Mouse (Mus musculus) MEL (cell line): ENCODE data around the gene Ppl. TPM values are rescaled to one million over a fixed set of nuclear protein-coding genes. Genes with fewer than 3 reads are reported as not detected.

Source experiments
- DNase-seq: peaks from one replicate; pipeline ENCODE4 v3.0.0; 2011; ENCODE audit warnings: low read depth, low spot score
- H3K27ac ChIP-seq: 2 replicates; pipeline ENCODE4 v1.5.1; 2012; ENCODE audit warnings: low read depth, mild to moderate bottlenecking, control low read depth, low read length, moderate library complexity; ENCODE audit not compliant: control insufficient read depth
- H3K27me3 ChIP-seq, 2 experiments: fragments of 150-350 bp in 1 of 2; sonication (generic) in 1 of 2; 2 replicates each; pipeline ENCODE4 v1.6.1; 2012; ENCODE audit warnings: low read length in 2 of 2, mild to moderate bottlenecking in 2 of 2, improper control_type of control experiment in 1 of 2, moderate library complexity in 1 of 2; ENCODE audit not compliant: insufficient read depth in 2 of 2, control insufficient read depth in 1 of 2
- H3K36me3 ChIP-seq, 2 experiments: 2 replicates each; pipeline ENCODE4 v1.6.1; 2012 to 2014; ENCODE audit warnings: low read length in 2 of 2, improper control_type of control experiment in 1 of 2, inconsistent platforms in 1 of 2, mild to moderate bottlenecking in 1 of 2; ENCODE audit not compliant: insufficient read depth in 2 of 2, control insufficient read depth in 1 of 2
- H3K4me1 ChIP-seq, 2 experiments: fragments of 150-350 bp in 1 of 2; sonication (generic) in 1 of 2; 2 replicates each; pipeline ENCODE4 v1.6.1; 2012; ENCODE audit warnings: low read length in 2 of 2, improper control_type of control experiment in 1 of 2, mild to moderate bottlenecking in 1 of 2; ENCODE audit not compliant: insufficient read depth in 2 of 2, control insufficient read depth in 1 of 2
- H3K4me3 ChIP-seq, 2 experiments: fragments of 150-350 bp in 1 of 2; sonication (generic) in 1 of 2; 2 replicates each; pipeline ENCODE4 v1.5.1; 2012; ENCODE audit warnings: low read depth in 2 of 2, low read length in 2 of 2, mild to moderate bottlenecking in 2 of 2, moderate library complexity in 2 of 2, control low read depth in 1 of 2, improper control_type of control experiment in 1 of 2; ENCODE audit not compliant: control insufficient read depth in 1 of 2, insufficient read depth in 1 of 2
- H3K79me2 ChIP-seq: 2 replicates; pipeline ENCODE4 v1.6.1; 2012; ENCODE audit warnings: mild to moderate bottlenecking, low read length, moderate library complexity; ENCODE audit not compliant: control insufficient read depth, poor library complexity, insufficient read depth
- H3K9ac ChIP-seq: 2 replicates; pipeline ENCODE4 v1.6.1; 2012; ENCODE audit warnings: low read depth, mild to moderate bottlenecking, control low read depth, low read length, moderate library complexity; ENCODE audit not compliant: control insufficient read depth, poor library complexity, severe bottlenecking
- H3K9me3 ChIP-seq: fragments of 150-350 bp; sonication (generic); replicated peaks from 2 replicates; pipeline ENCODE4 v1.6.1; 2012; ENCODE audit warnings: mild to moderate bottlenecking, low read length, improper control_type of control experiment, moderate library complexity; ENCODE audit not compliant: insufficient read depth
- ETS1 ChIP-seq: IDR thresholded peaks from 2 replicates; pipeline ENCODE4 v1.6.1; 2012; ENCODE audit warnings: low read depth, mild to moderate bottlenecking, inconsistent platforms, low read length, improper control_type of control experiment, moderate library complexity
- GATA1 ChIP-seq: IDR thresholded peaks from 2 replicates; pipeline ENCODE4 v1.6.1; 2011; ENCODE audit warnings: low read depth, low read length, improper control_type of control experiment
- HCFC1 ChIP-seq: IDR thresholded peaks from 2 replicates; pipeline ENCODE4 v1.6.1; 2012; ENCODE audit warnings: low read depth, mild to moderate bottlenecking, inconsistent platforms, low read length, improper control_type of control experiment, moderate library complexity
- JUND ChIP-seq: IDR thresholded peaks from 2 replicates; pipeline ENCODE4 v1.6.1; 2011; ENCODE audit warnings: low read depth, mild to moderate bottlenecking, improper control_type of control experiment, low read length
- KAT2A ChIP-seq: conservative IDR thresholded peaks from 2 replicates; pipeline ENCODE4 v1.6.1; 2012; ENCODE audit warnings: low read depth, low read length, improper control_type of control experiment, inconsistent platforms
- MXI1 ChIP-seq: IDR thresholded peaks from 2 replicates; pipeline ENCODE4 v1.6.1; 2011; ENCODE audit warnings: mild to moderate bottlenecking, low read depth, low read length, improper control_type of control experiment
- MYC ChIP-seq: IDR thresholded peaks from 2 replicates; pipeline ENCODE4 v1.6.1; 2011; ENCODE audit warnings: low read depth, mild to moderate bottlenecking, low read length, improper control_type of control experiment, moderate library complexity
- NRF1 ChIP-seq: IDR thresholded peaks from 2 replicates; pipeline ENCODE4 v1.6.1; 2014; ENCODE audit warnings: low read depth, mild to moderate bottlenecking, inconsistent platforms, low read length, improper control_type of control experiment, moderate library complexity; ENCODE audit not compliant: poor library complexity, insufficient read depth, severe bottlenecking
- POLR2A ChIP-seq, 2 experiments: IDR thresholded peaks; 2 replicates each; pipeline ENCODE4 v1.6.1; 2011 to 2012; ENCODE audit warnings: low read length in 2 of 2, mild to moderate bottlenecking in 2 of 2, control low read depth in 1 of 2, improper control_type of control experiment in 1 of 2, low read depth in 1 of 2, moderate library complexity in 1 of 2; ENCODE audit not compliant: control insufficient read depth in 1 of 2, insufficient read depth in 1 of 2, poor library complexity in 1 of 2
- RAD21 ChIP-seq: IDR thresholded peaks from 2 replicates; pipeline ENCODE4 v1.6.1; 2011; ENCODE audit warnings: mild to moderate bottlenecking, low read depth, low read length, improper control_type of control experiment
- SMC3 ChIP-seq: IDR thresholded peaks from 2 replicates; pipeline ENCODE4 v1.6.1; 2011; ENCODE audit warnings: low read depth, low read length, improper control_type of control experiment
- TAL1 ChIP-seq: IDR thresholded peaks from 2 replicates; pipeline ENCODE4 v1.6.1; 2012; ENCODE audit warnings: mild to moderate bottlenecking, inconsistent platforms, low read length, moderate library complexity, mixed read lengths
- TCF12 ChIP-seq: IDR thresholded peaks from 2 replicates; pipeline ENCODE4 v1.6.1; 2014; ENCODE audit warnings: low read depth, mild to moderate bottlenecking, inconsistent platforms, low read length, improper control_type of control experiment, moderate library complexity
- ZC3H11A ChIP-seq: IDR thresholded peaks from 2 replicates; pipeline ENCODE4 v1.6.1; 2012; ENCODE audit warnings: low read depth, mild to moderate bottlenecking, inconsistent platforms, low read length, improper control_type of control experiment
- polyA plus RNA-seq, 2 experiments: library from polyadenylated mRNA; stranded (reverse) in 1 of 2; unstranded in 1 of 2; fragments of >175 nt in 1 of 2; fragments of >200 nt in 1 of 2; gene quantifications; 2 replicates each; pipeline versions ENCODE4 v1.2.1 to v1.2.4; 2012; ENCODE audit warnings: low replicate concordance in 2 of 2, low read depth in 1 of 2; ENCODE audit not compliant: insufficient read length in 2 of 2, insufficient read depth in 1 of 2, missing spikeins in 1 of 2
- total RNA-seq: library from RNA; depleted of rRNA; stranded (reverse); fragments of 300-350 nt; gene quantifications from 2 replicates; pipeline ENCODE4 v1.2.3, GENCODE M21; 2012

Ppl gene
- total and polyA plus RNA-seq, 3 experiments, result 0.01 TPM; not detected in 2

- Histone ChIP-seq H3K9ac (no peak overlapping the region), H3K79me2 (no peaks in the 10 kb centered on the region), H3K4me1 (no peaks in the 10 kb centered on the region), H3K27ac (no peak overlapping the region), H3K36me3 (no peaks in the 10 kb centered on the region), H3K27me3 (peaks cover 0 to 1% of the 10 kb centered on the region in 2 experiments; a peak in 2 of 4 replicates), H3K9me3 (no peaks in the 10 kb centered on the region), H3K4me3 (no peak overlapping the region)
- DNase-seq, result no peak
- TF ChIP-seq SMC3 (no peak), RAD21 (no peak), KAT2A (no peak), MXI1 (no peak), HCFC1 (no peak), GATA1 (no peak), NRF1 (no peak), TAL1 (no peak), JUND (no peak), POLR2A (IDR thresholded peaks at IDR 0.05; ENCODE audit: control insufficient read depth in 1 of 2, insufficient read depth in 1 of 2, low read depth in 1 of 2, low read length in 2 of 2, poor library complexity in 1 of 2) (no peak)
These were observed 8.7 kb downstream of the Ppl start for GRCm38 (mm10) chr16:5123476-5123875.

- no peak overlapping the region for H3K27ac ChIP-seq
- no peaks in the 10 kb centered on the region for H3K36me3 ChIP-seq
- H3K79me2 ChIP-seq, result no peaks in the 10 kb centered on the region
- DNase-seq, result no peak
- H3K9ac ChIP-seq, result no peak overlapping the region
- H3K27me3 ChIP-seq, result peaks cover 0 to 3% of the 10 kb centered on the region in 2 experiments; a peak in 1 of 4 replicates
- H3K4me3 ChIP-seq, result no peak overlapping the region
- H3K9me3 ChIP-seq, result no peaks in the 10 kb centered on the region
- no peaks in the 10 kb centered on the region for H3K4me1 ChIP-seq
- TF ChIP-seq ZC3H11A (no peak), TCF12 (no peak), ETS1 (no peak)
These were observed 12.4 kb downstream of the Ppl start for GRCm38 (mm10) chr16:5119845-5120244.

GRCm38 (mm10) chr16:5119385-5119784, 12.8 kb downstream of the Ppl start:
- TF ChIP-seq MYC, result no peak
- no peak for TF ChIP-seq TAL1
- TF ChIP-seq, all 39 proteins: peak for 0
- H3K27me3 ChIP-seq, result peaks cover 0 to 3% of the 10 kb centered on the region in 2 experiments; a peak in 1 of 4 replicates

More at GRCm38 (mm10) chr16:5119385-5119784, 12.8 kb downstream of the Ppl start:
- DNase-seq, result no peak
- Histone ChIP-seq H3K4me3 (no peak overlapping the region), H3K36me3 (no peaks in the 10 kb centered on the region), H3K9me3 (no peaks in the 10 kb centered on the region), H3K79me2 (no peaks in the 10 kb centered on the region), H3K9ac (no peak overlapping the region), H3K4me1 (no peaks in the 10 kb centered on the region), H3K27ac (no peak overlapping the region)
